Mouse (Mus musculus): ENCODE measurements at regions not wholly inside any gene's neighbourhood (a gene's known extent, or its start where the extent isn't known, plus 50 kb on each side); places are given as distances from the start of the nearest gene placed in this dataset.

GRCm38 (mm10) chr3:132375579-132375978, 254.0 kb upstream of the Gimd1 start:
- Histone ChIP-seq H3K9me3 (replicated peaks; ENCODE audit: control insufficient read depth, insufficient read depth, low read length, poor library complexity, severe bottlenecking) (no peaks in the 10 kb centered on the region), H3K9ac (ENCODE audit: low read depth, poor library complexity, severe bottlenecking) (no peak overlapping the region), H3K27me3 (ENCODE audit: control insufficient read depth, insufficient read depth, low read length, poor library complexity, severe bottlenecking) (no peaks in the 10 kb centered on the region), H3K27ac (ENCODE audit: insufficient read depth, low read length) (no peak overlapping the region), H3K4me1 (ENCODE audit: control insufficient read depth, insufficient read depth, low read length) (no peaks in the 10 kb centered on the region), H3K36me3 (ENCODE audit: control insufficient read depth, insufficient read depth, low read length, poor library complexity, severe bottlenecking) (no peaks in the 10 kb centered on the region), H3K4me3 (ENCODE audit: low read depth, low read length) (no peak overlapping the region)
- TF ChIP-seq CTCF (IDR thresholded peaks at IDR 0.05; ENCODE audit: low read depth, low read length), result no peak
- TF ChIP-seq POLR2A (IDR thresholded peaks at IDR 0.05; ENCODE audit: insufficient read depth, low read length), result no peak
- TF ChIP-seq EP300 (IDR thresholded peaks at IDR 0.05; ENCODE audit: insufficient read depth, low read depth, low read length), result no peak

- H3K4me1 ChIP-seq (ENCODE audit: control insufficient read depth, insufficient read depth, low read length), result no peaks in the 10 kb centered on the region
- no peak overlapping the region for H3K9ac ChIP-seq (ENCODE audit: low read depth, poor library complexity, severe bottlenecking)
- no peak for TF ChIP-seq POLR2A (IDR thresholded peaks at IDR 0.05; ENCODE audit: insufficient read depth, low read length)
- TF ChIP-seq CTCF (IDR thresholded peaks at IDR 0.05; ENCODE audit: low read depth, low read length), result no peak
- no peak for TF ChIP-seq EP300 (IDR thresholded peaks at IDR 0.05; ENCODE audit: insufficient read depth, low read depth, low read length)
- no peaks in the 10 kb centered on the region for H3K27me3 ChIP-seq (ENCODE audit: control insufficient read depth, insufficient read depth, low read length, poor library complexity, severe bottlenecking)
- no peak overlapping the region for H3K4me3 ChIP-seq (ENCODE audit: low read depth, low read length)
- H3K27ac ChIP-seq (ENCODE audit: insufficient read depth, low read length), result no peak overlapping the region
- no peaks in the 10 kb centered on the region for H3K36me3 ChIP-seq (ENCODE audit: control insufficient read depth, insufficient read depth, low read length, poor library complexity, severe bottlenecking)
- no peaks in the 10 kb centered on the region for H3K9me3 ChIP-seq (replicated peaks; ENCODE audit: control insufficient read depth, insufficient read depth, low read length, poor library complexity, severe bottlenecking)
These were observed 211.9 kb upstream of the Gimd1 start for GRCm38 (mm10) chr3:132417742-132418141.

GRCm38 (mm10) chr3:132425819-132426671, 203.6 kb upstream of the Gimd1 start:
- no peak overlapping the region for H3K4me3 ChIP-seq (ENCODE audit: low read depth, low read length)
- H3K36me3 ChIP-seq (ENCODE audit: control insufficient read depth, insufficient read depth, low read length, poor library complexity, severe bottlenecking), result no peaks in the 10 kb centered on the region
- TF ChIP-seq CTCF (IDR thresholded peaks at IDR 0.05; ENCODE audit: low read depth, low read length) (no peak), EP300 (IDR thresholded peaks at IDR 0.05; ENCODE audit: insufficient read depth, low read depth, low read length) (no peak), POLR2A (IDR thresholded peaks at IDR 0.05; ENCODE audit: insufficient read depth, low read length) (no peak)
- H3K9ac ChIP-seq (ENCODE audit: low read depth, poor library complexity, severe bottlenecking), result no peak overlapping the region
- H3K9me3 ChIP-seq (replicated peaks; ENCODE audit: control insufficient read depth, insufficient read depth, low read length, poor library complexity, severe bottlenecking), result no peaks in the 10 kb centered on the region
- no peaks in the 10 kb centered on the region for H3K27me3 ChIP-seq (ENCODE audit: control insufficient read depth, insufficient read depth, low read length, poor library complexity, severe bottlenecking)
- no peaks in the 10 kb centered on the region for H3K4me1 ChIP-seq (ENCODE audit: control insufficient read depth, insufficient read depth, low read length)
- H3K27ac ChIP-seq (ENCODE audit: insufficient read depth, low read length), result no peak overlapping the region

GRCm38 (mm10) chr3:132427244-132427643, 202.4 kb upstream of the Gimd1 start:
- Histone ChIP-seq H3K4me1 (ENCODE audit: control insufficient read depth, insufficient read depth, low read length) (no peaks in the 10 kb centered on the region), H3K4me3 (ENCODE audit: low read depth, low read length) (no peak overlapping the region), H3K36me3 (ENCODE audit: control insufficient read depth, insufficient read depth, low read length, poor library complexity, severe bottlenecking) (no peaks in the 10 kb centered on the region), H3K27ac (ENCODE audit: insufficient read depth, low read length) (no peak overlapping the region), H3K27me3 (ENCODE audit: control insufficient read depth, insufficient read depth, low read length, poor library complexity, severe bottlenecking) (no peaks in the 10 kb centered on the region), H3K9me3 (replicated peaks; ENCODE audit: control insufficient read depth, insufficient read depth, low read length, poor library complexity, severe bottlenecking) (no peaks in the 10 kb centered on the region), H3K9ac (ENCODE audit: low read depth, poor library complexity, severe bottlenecking) (no peak overlapping the region)
- TF ChIP-seq CTCF (IDR thresholded peaks at IDR 0.05; ENCODE audit: low read depth, low read length), result no peak
- no peak for TF ChIP-seq POLR2A (IDR thresholded peaks at IDR 0.05; ENCODE audit: insufficient read depth, low read length)
- no peak for TF ChIP-seq EP300 (IDR thresholded peaks at IDR 0.05; ENCODE audit: insufficient read depth, low read depth, low read length)

- H3K9me3 ChIP-seq (replicated peaks; ENCODE audit: control insufficient read depth, insufficient read depth, low read length, poor library complexity, severe bottlenecking), result no peaks in the 10 kb centered on the region
- no peak overlapping the region for H3K9ac ChIP-seq (ENCODE audit: low read depth, poor library complexity, severe bottlenecking)
- TF ChIP-seq EP300 (IDR thresholded peaks at IDR 0.05; ENCODE audit: insufficient read depth, low read depth, low read length) (no peak), CTCF (IDR thresholded peaks at IDR 0.05; ENCODE audit: low read depth, low read length) (no peak)
- H3K4me1 ChIP-seq (ENCODE audit: control insufficient read depth, insufficient read depth, low read length), result no peaks in the 10 kb centered on the region
- H3K27me3 ChIP-seq (ENCODE audit: control insufficient read depth, insufficient read depth, low read length, poor library complexity, severe bottlenecking), result no peaks in the 10 kb centered on the region
- no peaks in the 10 kb centered on the region for H3K36me3 ChIP-seq (ENCODE audit: control insufficient read depth, insufficient read depth, low read length, poor library complexity, severe bottlenecking)
- no peak overlapping the region for H3K4me3 ChIP-seq (ENCODE audit: low read depth, low read length)
- H3K27ac ChIP-seq (ENCODE audit: insufficient read depth, low read length), result no peak overlapping the region
These were observed 201.5 kb upstream of the Gimd1 start for GRCm38 (mm10) chr3:132428148-132428547.

- Histone ChIP-seq H3K9ac (ENCODE audit: low read depth, poor library complexity, severe bottlenecking) (no peak overlapping the region), H3K27me3 (ENCODE audit: control insufficient read depth, insufficient read depth, low read length, poor library complexity, severe bottlenecking) (no peaks in the 10 kb centered on the region), H3K9me3 (replicated peaks; ENCODE audit: control insufficient read depth, insufficient read depth, low read length, poor library complexity, severe bottlenecking) (no peaks in the 10 kb centered on the region), H3K36me3 (ENCODE audit: control insufficient read depth, insufficient read depth, low read length, poor library complexity, severe bottlenecking) (no peaks in the 10 kb centered on the region), H3K27ac (ENCODE audit: insufficient read depth, low read length) (no peak overlapping the region), H3K4me3 (ENCODE audit: low read depth, low read length) (no peak overlapping the region), H3K4me1 (ENCODE audit: control insufficient read depth, insufficient read depth, low read length) (no peaks in the 10 kb centered on the region)
- TF ChIP-seq EP300 (IDR thresholded peaks at IDR 0.05; ENCODE audit: insufficient read depth, low read depth, low read length) (no peak), CTCF (IDR thresholded peaks at IDR 0.05; ENCODE audit: low read depth, low read length) (no peak)
These were observed 197.8 kb upstream of the Gimd1 start for GRCm38 (mm10) chr3:132431805-132432204.

All from ES-Bruce4 (cell line).